Mouse (Mus musculus): ENCODE results near the gene Dlgap1.
"Not testable (repeated sequence)": the region's sequence is repeated elsewhere in the genome, so short reads cannot be mapped to it uniquely, and the experiment has no call there.

DNA sequence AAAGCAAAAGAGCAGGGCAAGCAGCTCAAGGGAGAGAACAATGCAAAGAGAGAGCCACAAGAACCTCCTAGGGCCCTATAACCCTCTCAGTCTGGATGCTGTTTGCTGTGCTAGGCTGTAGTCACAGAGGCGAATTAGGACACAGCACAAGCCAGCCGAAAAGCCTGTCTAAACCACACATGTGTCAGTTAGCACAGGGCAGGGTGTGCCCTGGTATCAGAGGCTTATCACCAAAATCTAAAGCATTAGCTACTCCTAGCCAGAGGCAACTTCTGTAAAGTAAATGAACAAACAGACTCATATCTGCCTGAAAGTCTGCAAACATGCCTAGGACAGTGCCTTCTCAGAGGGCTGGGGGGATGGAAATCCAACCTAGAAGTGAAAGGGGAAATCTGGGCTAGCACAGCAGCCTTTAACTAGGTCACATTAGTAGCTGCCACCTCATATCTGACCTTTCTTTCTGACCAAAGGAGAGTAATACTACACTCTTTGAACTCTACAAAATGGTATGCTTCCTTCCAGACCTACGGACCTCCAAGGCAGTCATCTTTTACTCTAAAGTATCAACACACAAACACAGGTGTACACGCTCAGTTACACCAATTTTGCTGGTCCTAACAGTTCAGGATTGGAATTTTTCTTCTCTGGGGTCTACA, 619.2 kb downstream of the Dlgap1 start:
- not testable (repeated sequence) for TF ChIP-seq POLR2A (IDR thresholded peaks at IDR 0.05; ENCODE audit: low read depth, low read length); CTCF (IDR thresholded peaks at IDR 0.05; ENCODE audit: extremely low read depth, insufficient read depth, insufficient read length, insufficient replicate concordance)

All from spleen, adult 2 months (tissue).